17 mouse cellular contexts compared by ENCODE assay signal in genomic region chr1:51932826-51933225, GRCm38 (mm10). TPM values are rescaled to one million over a fixed set of nuclear protein-coding genes. Genes with fewer than 3 reads are reported as not detected.
"Had no signal": no experiment of that assay in that cellular context is flagged by ENCODE, and none has a peak within 500 bp of the region (broad histone marks: within the 10 kb centered on the region; RNA-seq: fewer than 3 reads in every experiment).

No protein-coding gene starts in this region.

- DNase-seq: liver, postnatal 0 days; lung, adult 2 months; lung, postnatal 14 days; lung, postnatal 36 days; midbrain, embryonic 14.5 days; right cerebral cortex, postnatal 14 days; thymus, adult 18-20 months; thymus, postnatal 14 days; thymus, postnatal 36 days had no signal

- H3K36me3 ChIP-seq: lung, embryonic 15.5 days; midbrain, embryonic 12.5 days; neural tube, embryonic 12.5 days; stomach, embryonic 15.5 days had no signal

- ATAC-seq: liver, postnatal 0 days; lung, postnatal 0 days had no signal

- H3K27me3 ChIP-seq: lung, embryonic 15.5 days; midbrain, embryonic 12.5 days; neural tube, embryonic 12.5 days; stomach, embryonic 15.5 days had no signal

- H3K9me3 ChIP-seq: lung, embryonic 15.5 days; megakaryocyte, embryonic 14.5 days; midbrain, embryonic 12.5 days; neural tube, embryonic 12.5 days; stomach, embryonic 15.5 days had no signal

- H3K9ac ChIP-seq: liver, postnatal 0 days; lung, embryonic 15.5 days; midbrain, embryonic 12.5 days; neural tube, embryonic 12.5 days; stomach, embryonic 15.5 days had no signal

- H3K4me1 ChIP-seq: neural tube, embryonic 12.5 days; stomach, embryonic 15.5 days had no signal

- H3K4me3 ChIP-seq: lung, embryonic 15.5 days; megakaryocyte, embryonic 14.5 days; midbrain, embryonic 12.5 days; neural tube, embryonic 12.5 days; stomach, embryonic 15.5 days had no signal

- H3K4me2 ChIP-seq: lung, embryonic 15.5 days; midbrain, embryonic 12.5 days; neural tube, embryonic 12.5 days; stomach, embryonic 15.5 days had no signal

- H3K27ac ChIP-seq: lung, embryonic 15.5 days; macrophage; midbrain, embryonic 12.5 days; neural tube, embryonic 12.5 days; stomach, embryonic 15.5 days had no signal

RNA-seq across cellular contexts. Expression of gene Myo1b, which starts 17.0 kb away (rescaled TPM):
- total RNA-seq: neutrophil, adult 5-6 weeks had no signal
